Mouse (Mus musculus): ENCODE results near the gene Lrrc8a.

The Lrrc8a gene

GRCm38 (mm10) chr2:30237199-30237880 is at the start of gene Lrrc8a:
Gene Lrrc8a (plus strand): TSS chr2:30237715.
- peak; percentile 99 for DNase-seq (ENCODE audit: low spot score in 2 of 2)

DNA sequence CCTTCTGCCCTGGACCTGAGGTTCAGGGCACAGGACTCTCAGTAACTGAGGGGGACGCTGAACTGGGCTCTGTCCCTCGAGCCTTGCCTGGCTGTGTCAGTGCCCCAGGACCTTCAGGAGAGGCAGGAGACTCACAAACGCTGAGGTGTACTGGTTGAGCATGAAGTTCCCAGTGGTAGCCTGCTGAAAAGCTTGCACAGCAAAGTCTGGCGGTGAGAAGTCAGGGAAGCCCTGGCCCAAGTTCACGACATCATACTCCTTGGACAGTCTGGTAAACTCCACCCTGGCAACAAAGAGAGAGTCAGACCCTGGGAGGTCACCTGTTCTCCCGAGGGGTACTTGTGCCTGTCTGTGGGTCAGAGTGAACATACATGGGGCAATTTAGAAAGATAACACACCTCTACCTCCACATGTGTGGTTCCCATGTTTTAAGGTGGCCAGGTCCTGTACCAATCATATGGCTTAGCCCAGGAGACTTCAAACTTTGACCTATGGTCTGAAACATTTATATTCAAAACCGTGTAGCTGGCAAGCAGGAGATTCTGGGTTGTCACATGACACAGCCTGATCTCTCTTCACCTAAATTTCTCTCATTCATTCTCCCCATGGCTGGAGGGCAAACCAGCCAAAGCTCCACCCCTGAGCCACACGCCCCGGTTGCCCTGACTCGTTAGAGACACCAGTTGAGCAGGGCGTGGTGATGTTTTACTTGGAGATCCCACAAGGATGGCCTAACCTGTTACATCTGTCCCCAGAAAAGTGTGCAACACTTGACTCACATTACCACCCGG is 45.5 kb upstream of the Lrrc8a start:
- DNase-seq (ENCODE audit: low spot score in 2 of 2), result no peak

- DNase-seq (ENCODE audit: low spot score in 2 of 2), result no peak
Observed at GRCm38 (mm10) chr2:30194656-30195055, 42.9 kb upstream of the Lrrc8a start.

- DNase-seq (ENCODE audit: low spot score in 2 of 2), result no peak
Observed at GRCm38 (mm10) chr2:30198021-30198420, 39.5 kb upstream of the Lrrc8a start.

DNA sequence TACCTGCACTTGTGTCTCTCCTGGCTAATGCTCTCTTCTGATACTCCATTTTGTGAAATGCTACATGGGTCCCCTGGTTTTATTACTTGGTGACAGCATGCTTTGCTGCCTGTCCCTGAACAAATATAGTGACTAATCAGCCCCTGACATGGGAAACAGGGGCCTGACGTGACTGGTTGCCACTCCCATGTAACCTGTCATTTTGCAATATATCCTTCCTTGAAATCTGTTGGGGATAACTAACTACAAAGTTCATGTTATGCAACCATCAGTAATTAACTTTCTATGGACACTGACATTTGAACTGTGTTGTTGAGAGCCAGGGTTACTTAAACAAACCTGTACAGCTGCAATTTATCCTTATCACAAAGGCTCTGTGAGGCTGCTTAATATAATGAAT is 37.5 kb upstream of the Lrrc8a start:
- DNase-seq (ENCODE audit: low spot score in 2 of 2), result no peak

DNA sequence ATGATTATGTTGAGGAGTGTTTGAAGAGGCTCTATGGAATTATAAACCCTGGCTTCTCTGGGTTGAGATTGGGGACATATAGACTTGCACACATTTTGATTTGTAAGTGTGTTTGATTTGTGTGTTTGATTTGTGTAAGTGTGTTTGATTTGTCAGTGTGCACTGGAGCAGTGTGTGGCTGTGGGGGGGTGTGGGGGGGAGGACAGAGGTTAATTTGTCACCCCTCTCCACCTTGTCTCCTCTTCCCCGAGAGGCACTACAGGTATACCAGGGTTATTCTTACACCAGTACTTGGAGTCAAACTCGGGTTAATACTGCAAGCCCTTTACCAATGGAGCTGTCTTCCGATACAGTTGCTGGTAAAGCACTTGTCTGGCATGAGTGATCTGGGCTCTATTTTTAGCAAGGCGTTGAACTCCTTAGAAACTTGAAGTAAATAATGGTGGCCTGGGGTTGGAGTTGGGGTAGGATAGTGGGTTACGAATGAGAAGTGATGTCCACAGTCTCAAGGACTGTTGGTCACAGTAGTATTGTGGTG is 37.1 kb upstream of the Lrrc8a start:
- DNase-seq (ENCODE audit: low spot score in 2 of 2), result no peak

GRCm38 (mm10) chr2:30203439-30203838 is 34.1 kb upstream of the Lrrc8a start:
- no peak for DNase-seq (ENCODE audit: low spot score in 2 of 2)

DNA sequence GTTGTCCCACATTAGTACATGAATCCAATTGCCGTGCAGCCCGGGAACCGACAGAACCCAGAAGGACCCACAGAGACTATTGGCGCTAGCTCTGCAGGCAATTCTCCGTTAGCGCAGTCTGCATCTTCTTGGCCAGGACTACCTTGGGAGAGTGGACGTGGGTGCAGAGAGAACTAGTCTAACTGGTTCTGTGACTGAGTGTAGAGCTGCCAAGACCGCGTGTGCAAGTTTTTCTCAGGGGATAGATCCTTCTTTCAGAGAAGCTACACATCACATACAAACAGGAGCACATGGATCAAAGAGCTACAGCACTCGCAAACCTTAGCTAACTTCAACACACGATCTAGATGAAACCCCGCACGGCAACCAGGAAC is 32.3 kb upstream of the Lrrc8a start:
- no peak for DNase-seq (ENCODE audit: low spot score in 2 of 2)

- peak; percentile 89 to 95 for DNase-seq (ENCODE audit: low spot score in 2 of 2)
Observed at GRCm38 (mm10) chr2:30205629-30206357, 31.7 kb upstream of the Lrrc8a start, which contains the start of gene Kyat1. Gene Kyat1 (minus strand): TSS chr2:30205847.

GRCm38 (mm10) chr2:30207401-30207800 is 30.1 kb upstream of the Lrrc8a start:
- no peak for DNase-seq (ENCODE audit: low spot score in 2 of 2)

DNA sequence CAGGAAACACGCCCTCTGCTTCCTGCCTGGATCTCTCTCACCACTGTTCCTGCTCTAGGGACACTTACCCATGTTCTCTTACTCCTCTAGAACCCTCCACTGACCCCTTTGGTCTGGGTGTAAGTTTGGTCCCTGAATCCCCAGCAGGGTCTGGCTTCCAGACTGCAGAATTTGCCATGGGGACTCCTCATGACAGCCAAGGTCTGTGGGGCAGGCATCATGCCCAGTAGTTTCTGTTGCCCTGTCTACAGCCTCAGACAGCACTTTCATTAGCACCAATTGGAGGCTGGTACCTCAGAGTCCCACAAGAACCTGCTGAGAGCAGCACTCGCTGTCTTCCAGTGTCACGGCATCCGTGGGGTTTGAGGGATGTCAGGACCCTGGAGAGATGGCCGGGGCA is 29.6 kb upstream of the Lrrc8a start:
- no peak for DNase-seq (ENCODE audit: low spot score in 2 of 2)

DNA sequence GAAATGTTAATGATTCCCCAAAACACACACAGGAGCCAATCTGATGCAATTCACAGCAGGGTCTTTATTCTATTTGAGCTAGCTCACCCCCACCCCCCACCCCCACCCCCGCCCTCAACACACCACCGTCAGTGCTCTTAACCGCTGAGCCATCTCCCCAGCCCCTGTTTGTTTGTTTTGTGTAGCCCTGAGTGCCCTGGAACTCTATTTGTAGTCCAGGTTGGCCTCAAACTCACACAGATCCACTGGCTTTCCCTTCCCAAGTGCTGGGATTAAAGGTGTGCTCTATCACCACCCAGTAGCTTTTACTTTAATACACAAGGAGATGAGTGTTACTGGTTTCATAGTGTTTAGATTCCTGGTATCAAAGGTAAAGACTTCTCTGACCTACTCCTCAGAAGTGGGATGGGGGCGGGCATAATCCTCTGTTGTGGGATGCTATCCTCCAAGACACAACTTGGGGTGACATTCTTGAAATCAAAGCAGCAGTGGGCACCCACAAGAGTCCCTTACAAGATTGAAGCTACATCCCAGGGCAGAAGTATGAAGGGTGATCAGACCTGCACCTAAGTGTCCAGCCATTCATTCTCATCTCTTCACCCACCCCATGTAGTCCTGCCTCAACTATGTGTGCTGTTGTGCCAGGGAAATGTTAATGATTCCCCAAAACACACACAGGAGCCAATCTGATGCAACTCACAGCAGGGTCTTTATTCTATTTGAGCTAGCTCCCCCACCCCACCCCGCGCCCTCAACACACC is 25.9 kb upstream of the Lrrc8a start:
- DNase-seq (ENCODE audit: low spot score in 2 of 2), result no peak

DNA sequence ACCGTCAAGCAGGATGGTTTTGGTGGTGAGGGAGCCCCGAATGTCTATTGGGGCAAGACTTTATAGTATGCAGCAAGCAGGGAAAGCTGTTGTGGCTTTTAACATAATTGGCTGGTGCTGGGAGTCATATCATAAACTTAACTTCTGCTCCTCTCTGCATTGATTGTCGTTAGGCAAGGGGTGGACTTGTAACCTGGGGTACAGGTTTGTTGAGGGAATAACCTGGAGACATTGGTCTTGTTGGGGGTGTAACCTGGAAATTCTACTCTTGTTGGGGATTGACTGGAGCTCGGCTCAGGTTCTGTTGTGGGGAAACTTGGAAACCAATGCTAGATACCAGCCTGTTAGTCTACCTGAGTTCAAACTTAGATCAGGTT is 25.4 kb upstream of the Lrrc8a start:
- DNase-seq (ENCODE audit: low spot score in 2 of 2), result no peak

DNA sequence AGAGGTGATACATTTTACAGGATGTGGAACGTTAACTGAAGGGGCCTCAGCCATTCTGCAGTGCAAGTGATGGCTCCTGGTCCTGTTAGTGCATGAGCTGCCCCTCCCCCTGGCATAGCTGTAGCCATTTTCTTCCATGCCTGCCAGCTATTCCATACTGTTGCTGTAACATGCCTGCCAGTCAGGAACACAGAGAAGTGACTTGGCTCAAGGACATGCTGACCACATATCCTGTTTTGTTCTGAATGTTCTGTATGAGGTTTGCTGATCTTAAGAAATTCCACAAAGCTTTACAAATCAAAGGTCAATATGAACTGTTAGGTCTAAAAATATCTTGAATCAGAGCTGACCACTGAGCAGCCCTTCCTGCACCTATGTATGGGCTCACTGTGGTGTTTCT is 24.6 kb upstream of the Lrrc8a start:
- DNase-seq (ENCODE audit: low spot score in 2 of 2), result no peak

DNA sequence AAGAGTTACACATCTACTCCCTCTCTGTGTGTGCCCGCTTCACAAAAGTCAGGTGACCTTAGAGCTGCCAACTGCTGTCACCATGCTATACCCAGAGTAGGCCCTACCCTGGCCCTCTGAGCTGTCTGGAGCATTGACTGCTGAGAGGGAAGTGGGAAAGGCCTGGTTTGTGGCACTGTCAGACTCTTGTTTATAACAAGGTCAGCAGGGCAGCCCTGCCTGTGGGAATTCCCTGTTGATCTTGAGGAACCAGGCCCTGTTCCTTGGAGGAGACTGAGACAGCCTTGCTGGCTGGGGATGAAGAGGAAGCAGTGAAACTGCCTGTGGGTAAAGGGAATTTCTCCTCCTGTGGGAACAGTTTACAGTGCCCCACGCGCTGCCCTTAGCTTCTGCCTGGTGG is 22.8 kb upstream of the Lrrc8a start:
- no peak for DNase-seq (ENCODE audit: low spot score in 2 of 2)

DNA sequence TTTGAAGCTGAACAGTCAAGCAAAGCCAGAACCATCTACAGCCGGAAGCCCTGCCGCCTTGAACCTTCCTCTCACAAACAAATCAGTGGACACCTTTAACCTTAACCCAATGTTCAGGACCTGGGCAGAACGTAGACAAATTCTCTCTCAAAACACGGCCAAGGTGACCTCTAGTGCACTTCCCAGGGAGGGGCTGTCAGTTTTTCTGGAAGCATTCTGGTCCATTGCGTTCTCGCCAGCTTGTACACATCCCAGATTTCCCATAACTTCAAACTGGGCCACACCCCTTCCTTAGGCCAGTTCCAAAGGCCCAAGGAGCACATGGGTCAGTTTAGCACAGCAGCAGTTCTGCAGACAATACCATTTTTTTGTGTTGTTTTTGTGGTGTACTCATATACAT is 22.0 kb upstream of the Lrrc8a start:
- no peak for DNase-seq (ENCODE audit: low spot score in 2 of 2)

DNA sequence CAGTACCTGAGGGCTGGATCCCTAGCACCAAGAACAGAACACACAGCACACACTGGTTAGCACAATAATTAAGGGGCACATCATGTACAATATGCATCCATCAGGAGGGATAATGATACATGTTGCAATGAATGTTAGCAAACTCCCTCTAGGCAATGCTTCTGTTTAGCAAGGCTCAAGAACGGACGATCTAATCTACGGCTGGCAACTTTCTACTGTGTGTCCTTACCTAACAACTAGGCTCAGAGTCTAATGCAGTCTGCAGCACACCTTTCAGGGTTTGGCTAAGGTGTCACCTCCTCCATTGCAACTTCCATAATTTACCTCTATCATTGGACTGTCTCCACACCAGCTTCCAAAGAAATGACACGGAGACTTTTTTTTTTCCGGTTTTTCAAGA is 21.2 kb upstream of the Lrrc8a start:
- no peak for DNase-seq (ENCODE audit: low spot score in 2 of 2)

- no peak for DNase-seq (ENCODE audit: low spot score in 2 of 2)
Observed at GRCm38 (mm10) chr2:30235593-30235992, 1.9 kb upstream of the Lrrc8a start.

DNA sequence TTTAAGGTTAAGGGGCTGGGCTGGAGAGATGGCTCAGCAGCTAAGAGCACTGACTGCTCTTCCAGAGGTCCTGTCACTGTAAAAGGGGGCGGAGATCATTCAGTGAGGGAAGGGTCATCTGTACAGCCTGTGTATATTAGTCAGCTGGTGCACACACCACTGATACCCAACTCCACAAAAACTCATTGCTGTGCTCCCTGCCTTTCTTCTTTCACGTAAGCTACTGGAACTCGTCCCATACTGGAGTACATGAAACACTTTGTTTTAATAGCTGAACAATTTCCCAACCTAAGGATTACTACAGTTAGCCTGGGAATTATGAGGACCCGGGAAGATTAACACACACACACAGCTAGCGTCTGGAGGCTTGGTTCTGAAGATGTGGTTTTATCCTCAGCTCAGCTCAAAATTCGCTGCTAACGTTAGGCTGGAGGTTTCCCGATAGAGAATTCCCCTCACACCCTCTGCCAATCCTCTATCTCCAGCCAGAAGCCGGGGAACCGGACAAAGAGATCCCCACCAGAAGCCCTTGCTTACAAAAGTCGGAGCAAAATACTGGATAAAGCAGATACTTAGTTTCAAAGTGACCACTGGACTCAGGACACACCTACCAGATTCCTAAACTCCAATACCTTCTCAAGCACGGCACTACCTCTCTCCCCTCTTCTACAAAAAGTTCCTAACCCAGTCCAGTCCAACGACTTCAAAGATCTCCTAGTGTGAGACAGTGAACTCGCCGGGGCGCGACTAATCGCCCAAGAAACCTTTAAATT is 903 bp upstream of the Lrrc8a start:
- no peak for DNase-seq (ENCODE audit: low spot score in 2 of 2)

DNA sequence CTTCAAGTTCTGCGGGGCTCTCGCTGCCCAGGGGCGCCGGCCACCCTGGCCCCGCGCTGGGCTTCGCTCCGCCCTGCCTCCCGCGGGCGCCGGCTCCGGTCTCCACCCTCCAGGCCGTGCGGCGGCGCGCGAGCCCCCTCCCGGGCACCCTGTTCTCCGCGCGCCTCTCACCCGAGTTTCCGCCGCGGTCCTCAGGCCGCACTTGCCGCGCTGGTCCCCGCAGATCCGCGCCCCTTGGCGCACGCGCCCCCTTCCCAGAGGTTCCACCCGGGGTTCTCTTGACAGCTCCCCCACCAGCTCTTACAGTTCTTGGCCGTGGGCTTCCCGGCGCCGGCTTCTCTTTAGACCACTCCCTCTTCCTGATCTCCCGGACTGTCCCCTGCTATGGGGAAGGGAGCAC is 366 bp downstream of the Lrrc8a start:
- DNase-seq (ENCODE audit: low spot score in 2 of 2), result peak; percentile 57 to 62

DNA sequence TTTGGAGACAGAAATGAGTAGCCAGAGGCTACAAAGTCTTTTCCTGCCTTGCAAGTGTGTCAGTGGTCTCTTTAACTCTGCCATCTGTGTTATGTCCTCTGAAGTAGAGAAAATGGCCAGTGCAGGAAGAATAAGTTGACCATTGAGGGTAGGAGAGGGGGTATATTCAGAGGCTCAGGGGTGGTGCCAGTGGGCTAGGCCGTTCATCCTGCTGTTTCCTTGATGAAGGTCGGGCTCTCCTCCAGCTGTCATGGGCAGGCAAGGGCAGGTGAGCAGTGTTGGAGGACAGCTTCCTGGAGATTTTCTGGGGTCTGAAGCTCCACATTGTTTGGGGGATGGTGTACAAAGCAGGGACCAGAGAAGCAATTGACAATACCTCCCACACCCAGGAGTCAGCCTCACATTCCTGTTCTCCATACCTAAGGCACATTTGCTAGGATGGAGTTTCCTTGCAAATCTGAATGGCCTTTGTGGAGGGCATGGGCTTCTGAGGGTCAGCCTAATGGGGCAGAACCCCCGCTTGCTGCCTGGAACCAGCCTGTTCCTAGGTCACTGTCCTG is 1.5 kb downstream of the Lrrc8a start:
- no peak for DNase-seq (ENCODE audit: low spot score in 2 of 2)
